In the genomic region with DNA sequence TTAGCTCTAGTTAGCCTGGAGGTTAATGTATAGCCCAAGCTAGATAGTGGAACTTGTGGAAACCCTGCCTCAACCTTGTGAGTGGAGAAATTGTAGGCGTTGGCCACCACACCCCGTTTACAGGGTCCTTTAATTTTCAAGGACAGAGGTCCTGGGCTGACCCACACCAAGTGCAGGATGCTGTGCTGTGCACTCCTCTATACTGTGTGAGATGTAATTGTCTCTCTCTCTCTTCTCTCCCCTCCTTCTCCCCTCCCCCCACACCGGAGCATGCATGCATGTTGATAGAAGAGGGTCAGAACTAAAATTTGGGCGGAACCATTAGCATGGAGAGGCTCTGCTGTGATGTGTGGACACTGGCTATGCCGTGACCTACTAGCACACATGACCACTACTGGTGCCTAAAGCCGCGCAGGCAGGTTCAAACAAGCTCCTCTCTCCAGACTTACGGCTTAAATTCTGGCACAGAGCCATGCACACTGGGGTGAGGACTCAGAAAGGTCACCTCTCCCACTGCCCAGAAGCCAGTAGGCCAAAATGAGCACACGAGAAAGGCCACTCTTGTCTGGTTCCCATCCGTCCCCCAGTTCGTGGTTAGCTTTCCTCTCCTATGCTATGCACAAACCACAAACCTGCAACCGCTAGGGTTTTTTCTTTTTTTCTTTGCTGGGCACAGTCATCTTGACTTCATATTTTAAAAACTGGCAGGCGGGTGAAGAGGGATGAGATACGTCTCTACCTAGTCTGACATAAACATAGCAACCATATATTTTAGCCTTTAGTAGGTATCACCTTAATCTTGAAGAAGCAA, we compare ENCODE assay signal across 8 mouse cellular contexts. TPM values are rescaled to one million over a fixed set of nuclear protein-coding genes. Genes with fewer than 3 reads are reported as not detected.
DNase-seq lines count a peak whose midpoint lies in the region; ATAC-seq lines count a peak whose summit lies in the region.

No protein-coding gene starts in this region.

- WGBS in heart, embryonic 15.5 days: 43% methylated on average over 14 of the region's 14 CpGs
- 41% methylated on average over 14 of the region's 14 CpGs for WGBS in embryonic facial prominence, embryonic 15.5 days
- WGBS in kidney, embryonic 14.5 days: 52% methylated on average over 14 of the region's 14 CpGs
- 61% methylated on average over 14 of the region's 14 CpGs for WGBS in midbrain, embryonic 14.5 days

- H3K27me3 ChIP-seq in heart, embryonic 15.5 days: peaks cover 13% of the 10 kb centered on the region
- peaks cover 15% of the 10 kb centered on the region for H3K27me3 ChIP-seq in embryonic facial prominence, embryonic 15.5 days
- no peaks in the 10 kb centered on the region for H3K27me3 ChIP-seq in kidney, embryonic 14.5 days (ENCODE audit: control insufficient read depth, insufficient read depth, low read length)
- peaks cover 22% of the 10 kb centered on the region; the same call in 1 of the 2 replicates for H3K27me3 ChIP-seq in midbrain, embryonic 14.5 days (ENCODE audit: control insufficient read depth, insufficient read depth, low read length)

- H3K4me3 ChIP-seq in heart, embryonic 15.5 days: peak overlapping the region; percentile 64
- H3K4me3 ChIP-seq in embryonic facial prominence, embryonic 15.5 days (replicated peaks): peak overlapping the region; percentile 65
- peak overlapping the region; percentile 69 for H3K4me3 ChIP-seq in kidney, embryonic 14.5 days (ENCODE audit: low read length)
- peak overlapping the region; percentile 52 for H3K4me3 ChIP-seq in midbrain, embryonic 14.5 days (replicated peaks; ENCODE audit: low read depth, low read length)

- H3K4me2 ChIP-seq in heart, embryonic 15.5 days: peak overlapping the region; percentile 98
- H3K4me2 ChIP-seq in embryonic facial prominence, embryonic 15.5 days (replicated peaks): peak overlapping the region; percentile 99
- peak overlapping the region; percentile 99 for H3K4me2 ChIP-seq in kidney, embryonic 14.5 days (replicated peaks; ENCODE audit: low read depth, low read length)
- peak overlapping the region; percentile 99 for H3K4me2 ChIP-seq in midbrain, embryonic 14.5 days (ENCODE audit: low read length)

- H3K9ac ChIP-seq in heart, embryonic 15.5 days: no peak overlapping the region
- no peak overlapping the region for H3K9ac ChIP-seq in embryonic facial prominence, embryonic 15.5 days
- peak overlapping the region; percentile 63; the same call in 1 of the 2 replicates for H3K9ac ChIP-seq in kidney, embryonic 14.5 days (ENCODE audit: low read depth, low read length)
- no peak overlapping the region for H3K9ac ChIP-seq in midbrain, embryonic 14.5 days (replicated peaks; ENCODE audit: low read length)

- no peaks in the 10 kb centered on the region for H3K36me3 ChIP-seq in heart, embryonic 15.5 days
- H3K36me3 ChIP-seq in embryonic facial prominence, embryonic 15.5 days: no peaks in the 10 kb centered on the region
- H3K36me3 ChIP-seq in kidney, embryonic 14.5 days (ENCODE audit: control insufficient read depth, insufficient read depth, low read length): no peaks in the 10 kb centered on the region
- H3K36me3 ChIP-seq in midbrain, embryonic 14.5 days (ENCODE audit: control insufficient read depth, insufficient read depth, low read length): no peaks in the 10 kb centered on the region

- no peak for DNase-seq in heart, adult 9 months (ENCODE audit: low spot score in 2 of 2)
- peak; percentile 26 for DNase-seq in midbrain, embryonic 14.5 days
- no peak for DNase-seq in right cerebral cortex, adult 18-20 months
- no peak for DNase-seq in cerebellum, adult 9-11 months
- no peak for DNase-seq in cerebellum, adult 11-12 months

- H3K4me1 ChIP-seq in heart, embryonic 15.5 days (replicated peaks): peaks cover 21% of the 10 kb centered on the region
- peaks cover 12% of the 10 kb centered on the region for H3K4me1 ChIP-seq in embryonic facial prominence, embryonic 15.5 days
- peaks cover 19% of the 10 kb centered on the region; the same call in 1 of the 2 replicates for H3K4me1 ChIP-seq in kidney, embryonic 14.5 days (ENCODE audit: control insufficient read depth, insufficient read depth, low read length)
- no peaks in the 10 kb centered on the region for H3K4me1 ChIP-seq in midbrain, embryonic 14.5 days (ENCODE audit: control insufficient read depth, insufficient read depth, low read length)

- no peaks in the 10 kb centered on the region for H3K9me3 ChIP-seq in heart, embryonic 15.5 days (replicated peaks)
- no peaks in the 10 kb centered on the region for H3K9me3 ChIP-seq in embryonic facial prominence, embryonic 15.5 days (replicated peaks)
- no peaks in the 10 kb centered on the region for H3K9me3 ChIP-seq in kidney, embryonic 14.5 days (ENCODE audit: control insufficient read depth, low read length)
- no peaks in the 10 kb centered on the region; the same call in 1 of the 2 replicates for H3K9me3 ChIP-seq in midbrain, embryonic 14.5 days (ENCODE audit: control insufficient read depth, low read length)

- H3K27ac ChIP-seq in heart, embryonic 15.5 days: no peak overlapping the region
- no peak overlapping the region for H3K27ac ChIP-seq in embryonic facial prominence, embryonic 15.5 days (replicated peaks)
- H3K27ac ChIP-seq in kidney, embryonic 14.5 days (ENCODE audit: low read depth, low read length): no peak overlapping the region
- no peak overlapping the region for H3K27ac ChIP-seq in midbrain, embryonic 14.5 days (replicated peaks; ENCODE audit: low read depth, low read length)

- ATAC-seq in heart, embryonic 15.5 days (replicated peaks; ENCODE audit: insufficient number of reproducible peaks, insufficient read depth, low FRiP score, low read depth): no peak; the same call in 1 of the 2 replicates
- ATAC-seq in embryonic facial prominence, embryonic 15.5 days (ENCODE audit: insufficient number of reproducible peaks, low FRiP score, low TSS enrichment, low read depth): no peak
- no peak for ATAC-seq in kidney, embryonic 14.5 days (ENCODE audit: low FRiP score, low TSS enrichment)
- ATAC-seq in midbrain, embryonic 14.5 days (ENCODE audit: low FRiP score, low TSS enrichment): no peak

RNA-seq across cellular contexts. Expression of a gene that starts 0.6 kb away (rescaled TPM):
- polyA plus RNA-seq in heart, embryonic 15.5 days (2015; fragmentation: Nextera tagmentation; extraction: Ambion mirVana): 2.0 and 3.8 TPM in 2 replicates
- polyA plus RNA-seq in embryonic facial prominence, embryonic 15.5 days (2015; fragmentation: Nextera tagmentation; extraction: Ambion mirVana): 5.8 and 7.6 TPM in 2 replicates
- 12.4 and 18.0 TPM in 2 replicates for polyA plus RNA-seq in kidney, embryonic 14.5 days (2014; fragmentation: Nextera tagmentation; extraction: Ambion mirVana)
- 0.47 and 0.61 TPM in 2 replicates for polyA plus RNA-seq in midbrain, embryonic 14.5 days (2014; fragmentation: Nextera tagmentation; extraction: Ambion mirVana)

RNA-seq across cellular contexts. Expression of a gene that starts 34.3 kb away (rescaled TPM):
- polyA plus RNA-seq in heart, embryonic 15.5 days (2015; fragmentation: Nextera tagmentation; extraction: Ambion mirVana): 9.9 and 14.1 TPM in 2 replicates
- polyA plus RNA-seq in embryonic facial prominence, embryonic 15.5 days (2015; fragmentation: Nextera tagmentation; extraction: Ambion mirVana): 17.6 and 18.2 TPM in 2 replicates
- 10.4 and 23.3 TPM in 2 replicates for polyA plus RNA-seq in kidney, embryonic 14.5 days (2014; fragmentation: Nextera tagmentation; extraction: Ambion mirVana)
- polyA plus RNA-seq in midbrain, embryonic 14.5 days (2014; fragmentation: Nextera tagmentation; extraction: Ambion mirVana): 2.7 and 4.9 TPM in 2 replicates

RNA-seq across cellular contexts. Expression of a gene that starts 34.3 kb away (rescaled TPM):
- 16.9 and 20.2 TPM in 2 replicates for polyA plus RNA-seq in heart, embryonic 15.5 days (2015; fragmentation: Nextera tagmentation; extraction: Ambion mirVana)
- polyA plus RNA-seq in embryonic facial prominence, embryonic 15.5 days (2015; fragmentation: Nextera tagmentation; extraction: Ambion mirVana): 13.8 and 14.7 TPM in 2 replicates
- polyA plus RNA-seq in kidney, embryonic 14.5 days (2014; fragmentation: Nextera tagmentation; extraction: Ambion mirVana): 12.6 and 13.2 TPM in 2 replicates
- 15.9 and 16.0 TPM in 2 replicates for polyA plus RNA-seq in midbrain, embryonic 14.5 days (2014; fragmentation: Nextera tagmentation; extraction: Ambion mirVana)
